ENCODE assay signal across 8 mouse cellular contexts in genomic region chr2:117119291-117120245, GRCm38 (mm10). TPM values are rescaled to one million over a fixed set of nuclear protein-coding genes. Genes with fewer than 3 reads are reported as not detected.
DNase-seq lines count a peak whose midpoint lies in the region; ATAC-seq and TF ChIP-seq lines count a peak whose summit lies in the region.

No protein-coding gene starts in this region.

- H3K9me3 ChIP-seq in forebrain, embryonic 14.5 days (replicated peaks; ENCODE audit: control insufficient read depth, low read length), result no peaks in the 10 kb centered on the region
- H3K9me3 ChIP-seq in heart, postnatal 0 days (replicated peaks; ENCODE audit: control insufficient read depth, low read length), result no peaks in the 10 kb centered on the region
- no peaks in the 10 kb centered on the region for H3K9me3 ChIP-seq in liver, embryonic 15.5 days (replicated peaks)
- H3K9me3 ChIP-seq in neural tube, embryonic 13.5 days, result no peaks in the 10 kb centered on the region

- no peaks in the 10 kb centered on the region for H3K36me3 ChIP-seq in forebrain, embryonic 14.5 days (ENCODE audit: control insufficient read depth, insufficient read depth, low read length)
- no peaks in the 10 kb centered on the region for H3K36me3 ChIP-seq in heart, postnatal 0 days (replicated peaks; ENCODE audit: control insufficient read depth, insufficient read depth, low read length)
- no peaks in the 10 kb centered on the region for H3K36me3 ChIP-seq in liver, embryonic 15.5 days (replicated peaks)
- no peaks in the 10 kb centered on the region for H3K36me3 ChIP-seq in neural tube, embryonic 13.5 days

- peak overlapping the region; percentile 96 for H3K9ac ChIP-seq in forebrain, embryonic 14.5 days (ENCODE audit: low read length)
- H3K9ac ChIP-seq in heart, postnatal 0 days (replicated peaks; ENCODE audit: low read depth, low read length), result peak overlapping the region; percentile 98
- H3K9ac ChIP-seq in liver, embryonic 15.5 days, result no peak overlapping the region
- H3K9ac ChIP-seq in neural tube, embryonic 13.5 days, result peak overlapping the region; percentile 98

- no peaks in the 10 kb centered on the region for H3K27me3 ChIP-seq in forebrain, embryonic 14.5 days (replicated peaks; ENCODE audit: control insufficient read depth, insufficient read depth, low read length)
- H3K27me3 ChIP-seq in heart, postnatal 0 days (ENCODE audit: control insufficient read depth, insufficient read depth, low read length), result no peaks in the 10 kb centered on the region
- H3K27me3 ChIP-seq in liver, embryonic 15.5 days, result peaks cover 9% of the 10 kb centered on the region; the same call in 1 of the 2 replicates
- no peaks in the 10 kb centered on the region for H3K27me3 ChIP-seq in neural tube, embryonic 13.5 days

- H3K27ac ChIP-seq in forebrain, embryonic 14.5 days (ENCODE audit: low read depth, low read length), result peak overlapping the region; percentile 99
- peak overlapping the region; percentile 99 for H3K27ac ChIP-seq in heart, postnatal 0 days (ENCODE audit: low read depth)
- peak overlapping the region; percentile 87 for H3K27ac ChIP-seq in liver, embryonic 15.5 days (replicated peaks)
- peak overlapping the region; percentile 99 for H3K27ac ChIP-seq in neural tube, embryonic 13.5 days (replicated peaks)

- H3K4me1 ChIP-seq in forebrain, embryonic 14.5 days (ENCODE audit: control insufficient read depth, insufficient read depth, low read length), result peaks cover 13% of the 10 kb centered on the region
- peaks cover 9% of the 10 kb centered on the region for H3K4me1 ChIP-seq in heart, postnatal 0 days (ENCODE audit: control insufficient read depth, insufficient read depth)
- peaks cover 29% of the 10 kb centered on the region for H3K4me1 ChIP-seq in liver, embryonic 15.5 days (replicated peaks)
- H3K4me1 ChIP-seq in neural tube, embryonic 13.5 days (replicated peaks), result peaks cover 21% of the 10 kb centered on the region

- peak overlapping the region; percentile 79 for H3K4me2 ChIP-seq in forebrain, embryonic 14.5 days (ENCODE audit: low read length)
- peak overlapping the region; percentile 76 for H3K4me2 ChIP-seq in heart, postnatal 0 days (ENCODE audit: low read depth, low read length)
- H3K4me2 ChIP-seq in liver, embryonic 15.5 days, result peak overlapping the region; percentile 94
- H3K4me2 ChIP-seq in neural tube, embryonic 13.5 days, result peak overlapping the region; percentile 79

- no peak for TF ChIP-seq CTCF in heart, postnatal 0 days (IDR thresholded peaks at IDR 0.05; ENCODE audit: low read depth)

- ATAC-seq in cerebellum, adult (ENCODE audit: insufficient number of reproducible peaks, low FRiP score, low TSS enrichment), result peak; percentile 20
- ATAC-seq in forebrain, embryonic 14.5 days, result peak; percentile 47
- peak; percentile 54 for ATAC-seq in heart, postnatal 0 days (ENCODE audit: insufficient read depth, low read depth)
- ATAC-seq in liver, embryonic 15.5 days (ENCODE audit: insufficient read depth), result peak; percentile 23
- peak; percentile 47 for ATAC-seq in neural tube, embryonic 13.5 days (ENCODE audit: low read depth)

- peak overlapping the region; percentile 91 for H3K4me3 ChIP-seq in forebrain, embryonic 14.5 days (ENCODE audit: low read depth, low read length)
- peak overlapping the region; percentile 98 for H3K4me3 ChIP-seq in heart, postnatal 0 days (ENCODE audit: low read depth, low read length)
- peak overlapping the region; percentile 76 for H3K4me3 ChIP-seq in liver, embryonic 15.5 days (replicated peaks)
- peak overlapping the region; percentile 91 for H3K4me3 ChIP-seq in neural tube, embryonic 13.5 days

- 3% methylated on average over 30 of the region's 30 CpGs for WGBS in forebrain, embryonic 14.5 days
- 8% methylated on average over 30 of the region's 30 CpGs for WGBS in heart, postnatal 0 days
- WGBS in liver, embryonic 15.5 days (ENCODE audit: insufficient replicate concordance), result 13% methylated on average over 30 of the region's 30 CpGs
- 3% methylated on average over 30 of the region's 30 CpGs for WGBS in neural tube, embryonic 13.5 days

- DNase-seq in ES-CJ7 (ENCODE audit: low read depth, low spot score), result peak; percentile 96
- peak; percentile 85 for DNase-seq in forebrain, embryonic 14.5 days (ENCODE audit: low spot score)
- peak; percentile 74 for DNase-seq in heart, postnatal 0 days (ENCODE audit: low spot score)
- DNase-seq in kidney, postnatal 4 days, result peak; percentile 78 to 86
- peak; percentile 57 for DNase-seq in testis, postnatal 14 days (ENCODE audit: low spot score)

- TF ChIP-seq EP300 in heart, postnatal 0 days (IDR thresholded peaks at IDR 0.05; ENCODE audit: low read depth), result 0 out of 2 replicates have a peak, but pooled peaks have one; percentile 10

RNA-seq across cellular contexts. Expression of gene Spred1, which starts 1.6 kb away (rescaled TPM):
- polyA plus RNA-seq in forebrain, embryonic 14.5 days (2014; fragmentation: Nextera tagmentation; extraction: Ambion mirVana), result 11.2 and 11.5 TPM in 2 replicates
- total RNA-seq in heart, postnatal 0 days (2014; rRNA removed; ENCODE audit: low replicate concordance), result 13.6 and 19.4 TPM in 2 replicates
- 5.1 and 5.2 TPM in 2 replicates for polyA plus RNA-seq in heart, postnatal 0 days (2015; fragmentation: Nextera tagmentation; extraction: Ambion mirVana)
- polyA plus RNA-seq in liver, embryonic 15.5 days (2015; fragmentation: Nextera tagmentation; extraction: Ambion mirVana), result 2.2 and 2.4 TPM in 2 replicates
- polyA plus RNA-seq in neural tube, embryonic 13.5 days (2015; fragmentation: Nextera tagmentation; extraction: Ambion mirVana), result 11.8 and 12.5 TPM in 2 replicates

Comparison
In these comparisons a context has a peak if more than half of its experiments do, and no peak if none do; other contexts are left out.
1. Peak in every context shown above with its lines: DNase-seq, ATAC-seq, H3K4me3 ChIP-seq and H3K27ac ChIP-seq.